Mouse (Mus musculus): Measurements from ENCODE around the gene Cit.

The Cit gene

GRCm38 (mm10) chr5:115851029-115851365, 5.9 kb downstream of the Cit start:
- DNase-seq (ENCODE audit: low spot score), result no peak

- DNase-seq (ENCODE audit: low spot score), result no peak
Measured at GRCm38 (mm10) chr5:115852431-115852830, 7.4 kb downstream of the Cit start.

GRCm38 (mm10) chr5:115853691-115854090, 8.6 kb downstream of the Cit start:
- DNase-seq (ENCODE audit: low spot score), result no peak

DNA sequence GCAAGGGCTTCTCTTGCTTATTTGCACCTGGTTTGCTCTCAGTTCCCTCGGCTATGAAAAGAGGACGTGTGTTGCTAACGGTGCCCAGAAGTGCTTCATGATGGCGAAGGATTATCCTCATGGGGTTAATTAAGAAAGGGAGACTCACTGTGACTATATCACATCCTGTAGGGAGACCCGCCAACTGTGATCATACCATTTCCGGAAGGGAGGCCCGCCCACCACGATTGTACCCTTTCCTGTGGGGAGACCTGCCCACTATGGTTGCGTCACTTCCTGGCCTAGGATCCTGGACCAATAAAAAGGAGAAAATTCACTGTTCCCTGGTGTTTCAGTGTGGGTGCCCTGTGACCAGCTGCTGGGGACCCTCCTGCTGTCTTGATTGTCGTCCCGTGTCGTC, 9.3 kb downstream of the Cit start:
- DNase-seq (ENCODE audit: low spot score), result no peak

- DNase-seq (ENCODE audit: low spot score), result peak; percentile 54
Measured at GRCm38 (mm10) chr5:115858652-115859051, 13.6 kb downstream of the Cit start.

DNA sequence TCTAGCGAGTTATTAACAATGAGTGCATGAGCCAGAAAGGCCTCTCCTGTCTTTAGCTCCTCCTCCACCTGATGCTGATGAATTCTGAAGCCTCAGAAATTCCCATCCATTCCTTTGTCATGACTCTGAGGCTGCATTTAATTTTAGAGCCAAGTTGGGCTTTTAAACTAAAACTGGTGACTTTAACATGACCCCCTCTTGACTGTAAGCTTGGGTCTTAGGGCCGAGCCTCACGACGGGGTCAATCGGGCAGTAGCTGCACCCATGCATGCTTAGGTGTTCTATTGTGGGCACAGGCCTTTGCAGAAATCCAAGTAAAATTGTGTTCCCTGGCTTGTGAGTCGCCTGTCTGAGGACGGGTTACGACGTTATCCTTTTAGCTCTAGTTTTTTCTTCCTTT, 14.4 kb downstream of the Cit start:
- DNase-seq (ENCODE audit: low spot score), result no peak

DNA sequence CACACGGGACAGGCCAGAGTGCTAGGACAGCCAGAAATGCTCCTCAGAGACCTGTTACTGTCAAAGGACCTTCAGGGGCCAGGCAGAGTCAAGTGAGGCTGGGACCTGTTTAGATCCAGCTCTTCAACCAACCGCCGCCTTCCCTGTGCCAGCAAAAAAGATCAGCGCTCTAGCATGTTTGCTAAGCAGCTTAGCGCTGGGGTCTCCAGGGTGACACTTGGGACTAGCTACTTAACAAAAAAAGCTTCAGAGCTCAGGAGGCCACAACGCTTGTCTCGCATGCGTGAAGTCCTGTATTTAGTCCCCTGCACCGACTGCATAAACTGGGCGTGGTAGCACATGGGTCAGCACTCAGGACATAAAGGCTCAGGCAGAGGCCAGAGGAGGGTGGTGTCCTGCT, 16.9 kb downstream of the Cit start:
- DNase-seq (ENCODE audit: low spot score), result no peak

GRCm38 (mm10) chr5:115862439-115862838, 17.4 kb downstream of the Cit start:
- no peak for DNase-seq (ENCODE audit: low spot score)

DNA sequence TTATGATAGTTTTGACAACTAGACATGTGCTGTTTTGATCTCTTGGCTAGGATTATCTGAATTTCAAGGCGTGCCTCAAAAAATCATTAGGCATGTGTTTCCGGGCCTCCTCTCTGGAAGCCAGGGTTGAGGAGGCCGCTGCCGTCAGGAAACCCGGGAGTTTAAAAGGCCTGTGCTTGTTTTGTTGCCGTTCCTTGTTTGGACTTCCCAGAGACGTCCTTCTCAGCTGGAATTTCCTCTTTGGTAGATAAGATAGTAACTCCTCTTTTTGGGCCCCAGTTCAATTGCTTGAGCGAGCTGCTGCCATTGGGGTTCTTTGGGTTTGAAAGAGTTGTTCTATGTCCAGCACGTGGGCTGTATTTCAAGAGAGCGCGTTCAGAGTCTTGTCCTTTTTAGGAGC, 21.2 kb downstream of the Cit start:
- DNase-seq (ENCODE audit: low spot score), result no peak

- DNase-seq (ENCODE audit: low spot score), result no peak
Measured at GRCm38 (mm10) chr5:115868540-115868939, 23.5 kb downstream of the Cit start.

DNA sequence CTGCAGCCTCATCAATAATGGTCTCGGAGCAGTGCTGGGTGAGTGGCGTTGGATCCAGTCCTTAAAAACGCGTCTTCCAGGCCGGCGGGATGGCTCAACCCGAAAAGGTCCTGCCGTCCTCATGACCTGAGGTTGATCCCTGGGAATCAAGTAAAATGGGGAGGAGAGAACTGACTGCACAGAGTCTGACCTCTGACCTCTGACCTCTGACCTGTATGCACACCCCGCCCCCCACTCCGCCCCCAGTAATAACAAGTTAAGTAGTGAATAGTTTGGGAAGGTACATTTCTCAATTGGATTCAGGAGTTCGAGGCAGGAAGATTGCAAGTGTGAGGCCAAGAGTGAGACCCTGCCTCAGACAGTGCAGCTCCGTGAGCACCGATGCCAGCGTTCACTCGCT, 24.1 kb downstream of the Cit start:
- DNase-seq (ENCODE audit: low spot score), result no peak

DNA sequence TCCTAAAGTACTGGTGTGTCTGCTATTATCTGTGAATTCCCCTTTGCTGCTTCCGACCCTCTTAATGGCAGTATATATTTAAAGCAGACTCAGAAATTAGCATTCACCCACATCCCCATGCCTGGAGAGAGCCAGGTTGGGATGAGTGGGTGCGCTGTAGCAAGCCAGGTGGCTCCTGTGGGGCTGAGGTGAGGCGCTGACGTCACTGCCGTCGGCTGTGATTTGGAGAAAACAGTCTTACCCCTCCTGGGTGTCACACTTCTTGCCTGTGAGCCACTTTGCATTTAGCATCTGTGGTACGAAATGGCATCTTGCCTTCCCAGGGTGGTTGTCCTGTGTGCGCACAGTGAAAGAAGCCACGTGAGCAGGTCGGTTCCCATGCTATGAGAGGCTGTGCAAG, 26.1 kb downstream of the Cit start:
- no peak for DNase-seq (ENCODE audit: low spot score)

DNA sequence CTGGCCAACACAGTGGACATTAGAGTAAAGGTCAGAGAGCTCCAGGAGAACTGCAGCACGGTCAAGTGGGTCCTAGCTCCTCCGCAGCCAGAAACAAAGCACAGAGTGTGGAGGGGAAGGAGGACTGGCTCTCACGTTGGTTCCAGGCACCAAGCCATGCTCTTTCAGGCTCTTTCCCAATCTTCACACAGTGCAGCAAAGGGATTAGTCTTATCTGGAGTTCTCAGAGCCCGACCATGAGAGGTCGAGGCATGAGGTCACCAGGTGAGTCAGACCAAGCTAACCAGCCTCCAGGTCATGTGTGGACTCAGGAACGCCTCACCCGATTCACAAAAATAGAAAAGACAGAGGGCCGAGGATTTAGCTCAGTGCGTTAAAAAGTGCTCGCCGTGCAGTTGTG, 27.0 kb downstream of the Cit start:
- DNase-seq (ENCODE audit: low spot score), result no peak

GRCm38 (mm10) chr5:115872956-115873355, 27.9 kb downstream of the Cit start:
- no peak for DNase-seq (ENCODE audit: low spot score)

DNA sequence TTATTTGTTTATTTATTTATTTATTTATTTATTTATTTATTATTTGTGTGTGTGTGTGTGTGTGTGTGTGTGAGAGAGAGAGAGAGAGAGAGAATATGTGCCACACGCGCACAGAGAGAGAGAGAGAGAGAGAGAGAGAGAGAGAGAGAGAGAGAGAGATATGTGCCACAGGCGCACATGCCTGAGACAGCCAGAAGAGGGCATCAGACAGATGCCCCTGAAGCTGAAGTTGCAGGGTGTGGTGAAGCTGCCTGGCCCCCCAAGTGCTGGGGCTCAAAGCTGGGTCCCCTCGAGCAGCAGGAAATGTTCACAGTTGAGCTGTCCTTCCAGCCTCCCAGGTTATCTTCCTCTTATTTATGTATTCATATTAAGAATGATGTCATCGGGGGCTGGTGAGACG, 32.3 kb downstream of the Cit start:
- DNase-seq (ENCODE audit: low spot score), result no peak

DNA sequence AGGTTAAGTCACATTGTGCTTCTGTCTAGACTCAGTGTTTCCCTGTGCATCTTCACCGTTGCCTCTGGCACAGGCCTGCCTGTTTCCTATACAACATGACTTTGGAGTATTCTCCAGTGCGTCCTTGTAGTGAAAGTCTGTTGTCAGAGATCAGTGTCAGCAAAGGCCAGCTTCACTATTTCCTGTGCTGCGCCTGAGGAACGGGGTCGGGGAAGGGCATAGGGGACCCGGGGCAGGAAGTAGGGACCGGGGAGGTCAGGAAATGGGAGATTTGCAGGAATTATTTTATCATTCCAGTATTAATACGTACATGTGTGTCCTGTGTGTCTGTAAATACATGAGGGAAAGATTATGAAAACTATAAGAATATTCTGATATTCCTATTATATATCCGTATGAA, 37.1 kb downstream of the Cit start:
- DNase-seq (ENCODE audit: low spot score), result no peak

DNA sequence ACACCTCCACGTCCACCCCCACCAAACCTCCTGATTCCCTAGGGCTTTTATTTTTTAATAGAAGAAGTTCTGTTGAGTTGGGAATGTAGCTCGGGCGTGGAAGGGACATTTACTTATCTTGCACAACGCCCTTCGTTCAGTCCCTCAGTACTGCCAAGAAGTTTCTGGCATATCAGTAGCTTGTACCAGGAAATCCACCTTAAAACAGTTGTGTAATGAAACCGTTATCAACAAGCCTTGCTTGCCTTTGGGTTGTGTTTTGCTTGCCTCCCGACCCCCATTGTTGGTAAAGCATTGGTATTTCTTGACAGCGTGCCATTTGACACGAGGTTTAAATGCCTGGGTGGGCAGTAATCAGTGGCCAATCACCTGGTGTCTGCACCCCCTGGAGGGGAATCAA, 39.4 kb downstream of the Cit start:
- DNase-seq (ENCODE audit: low spot score), result no peak

DNA sequence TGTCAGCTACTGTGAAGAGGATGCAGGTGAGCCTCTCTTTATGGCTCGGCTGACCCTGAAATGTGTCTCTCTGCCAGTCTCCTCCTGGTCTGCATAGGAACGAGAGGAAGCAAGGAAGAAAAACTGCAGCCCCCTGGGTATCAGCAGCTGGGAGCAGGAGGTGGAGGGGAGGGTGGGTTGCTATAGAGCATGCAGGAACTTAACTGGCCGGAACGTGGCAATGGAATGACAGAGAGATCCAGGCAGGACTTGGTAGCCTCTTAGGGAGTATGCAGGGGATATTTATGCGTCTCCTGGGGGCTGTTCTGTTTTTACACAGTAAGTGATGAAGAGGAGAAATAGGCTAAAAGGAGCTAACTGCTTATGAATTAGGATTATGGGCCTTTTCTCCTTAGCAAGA, 48.7 kb downstream of the Cit start:
- DNase-seq (ENCODE audit: low spot score), result no peak

DNA sequence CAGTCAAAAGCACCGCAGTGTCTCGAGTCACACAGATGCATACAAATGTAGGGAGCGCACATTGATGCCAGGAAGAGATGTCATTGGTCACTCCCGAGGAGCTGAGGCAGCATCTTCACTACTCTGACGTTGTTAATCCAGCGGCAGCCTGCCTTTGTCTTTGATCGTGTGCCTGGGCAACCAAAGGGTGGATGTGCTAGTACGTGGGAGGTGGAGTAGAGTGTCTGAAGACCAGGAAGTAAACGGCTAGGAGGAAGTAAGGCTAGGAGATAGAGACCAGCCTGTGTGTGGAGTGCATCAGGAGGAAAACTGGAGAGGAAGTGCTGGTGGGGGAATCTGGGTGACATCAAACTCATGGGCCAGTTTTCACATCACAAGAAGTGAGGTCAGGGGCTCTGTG, 52.0 kb downstream of the Cit start:
- DNase-seq (ENCODE audit: low spot score), result no peak

GRCm38 (mm10) chr5:115907037-115908009, 62.2 kb downstream of the Cit start:
- DNase-seq (ENCODE audit: low spot score), result peak; percentile 57

DNA sequence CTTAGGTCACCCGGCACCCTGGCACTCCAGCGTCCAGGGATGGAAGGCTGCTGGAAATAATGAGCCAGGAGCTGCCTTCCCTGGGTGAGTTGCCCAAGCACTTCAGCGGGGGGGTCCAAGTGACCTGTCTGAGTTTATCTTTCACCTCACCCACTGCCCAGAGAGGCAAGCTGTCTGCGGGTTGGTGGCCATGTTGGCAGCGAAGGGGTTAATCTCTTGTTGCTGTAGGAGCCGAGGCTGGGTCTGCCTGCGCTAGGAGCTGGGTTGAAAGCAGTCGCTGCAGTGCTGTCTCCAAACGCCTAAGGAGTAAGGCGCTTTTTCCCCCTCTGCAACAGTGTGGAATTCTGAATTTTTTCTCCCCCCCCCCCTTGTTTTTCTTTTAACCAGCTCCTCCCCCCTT, 63.2 kb downstream of the Cit start:
- DNase-seq (ENCODE audit: low spot score), result peak; percentile 71

- no peak for DNase-seq (ENCODE audit: low spot score)
Measured at GRCm38 (mm10) chr5:115908699-115909098, 63.6 kb downstream of the Cit start.

DNA sequence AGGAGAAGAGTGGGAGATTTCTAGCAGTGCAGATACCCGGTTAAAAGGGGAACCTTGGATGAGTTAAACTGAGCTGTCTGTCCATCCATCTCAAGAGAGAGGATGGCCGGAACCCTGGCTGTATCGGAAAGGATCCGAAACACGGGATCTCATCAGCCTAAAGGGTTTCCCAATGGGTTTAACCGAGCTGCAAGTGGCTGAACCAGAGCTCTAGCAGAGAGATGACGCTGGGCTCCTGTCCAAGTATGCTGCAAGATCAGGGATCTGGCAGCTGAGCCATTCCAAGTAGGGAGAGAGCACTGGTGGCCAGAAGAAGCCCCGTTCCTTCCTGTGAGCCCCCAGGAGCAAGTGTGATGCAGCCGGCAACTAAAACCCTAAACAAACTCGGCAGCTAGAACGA, 64.0 kb downstream of the Cit start:
- no peak for DNase-seq (ENCODE audit: low spot score)

DNA sequence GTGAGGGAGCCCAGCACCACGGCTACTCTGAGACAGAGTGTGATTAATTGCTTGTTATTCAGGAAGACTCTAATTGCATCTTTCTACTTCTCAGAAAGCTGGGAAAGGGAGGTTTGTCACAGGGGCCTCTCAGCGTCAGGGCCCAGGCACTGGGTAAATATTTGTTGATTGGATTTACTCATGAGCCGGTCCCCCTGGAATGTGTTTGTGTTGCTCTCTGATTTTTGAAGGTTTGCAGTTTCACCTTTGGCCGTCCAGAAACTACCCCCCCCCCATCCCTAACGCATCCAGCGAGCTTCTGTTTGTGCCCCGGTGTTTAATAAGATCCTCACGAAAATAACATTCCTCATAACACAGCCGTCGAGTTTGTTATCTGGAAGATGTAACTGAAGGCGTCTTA, 65.4 kb downstream of the Cit start:
- no peak for DNase-seq (ENCODE audit: low spot score)

Data from embryo, embryonic 10 days (tissue).